In genomic region chr10:84706543-84706942, GRCm38 (mm10) we compare ENCODE assay signal across 31 mouse cellular contexts. TPM values are rescaled to one million over a fixed set of nuclear protein-coding genes. Genes with fewer than 3 reads are reported as not detected.
DNase-seq lines count a peak whose midpoint lies in the region; ATAC-seq lines count a peak whose summit lies in the region.
"Had no signal": no experiment of that assay in that cellular context is flagged by ENCODE, and none has a peak within 500 bp of the region (broad histone marks: within the 10 kb centered on the region; RNA-seq: fewer than 3 reads in every experiment).

No protein-coding gene starts in this region.

- H3K9ac ChIP-seq in heart, embryonic 12.5 days: no peak overlapping the region
- H3K9ac ChIP-seq in hindbrain, embryonic 13.5 days: no peak overlapping the region
- H3K9ac ChIP-seq in hindbrain, embryonic 14.5 days: no peak overlapping the region
- no peak overlapping the region for H3K9ac ChIP-seq in midbrain, embryonic 12.5 days (replicated peaks)
- no peak overlapping the region for H3K9ac ChIP-seq in midbrain, embryonic 11.5 days (ENCODE audit: low read length)
- H3K9ac ChIP-seq: forebrain, postnatal 0 days; limb, embryonic 15.5 days had no signal

- H3K27me3 ChIP-seq in heart, embryonic 12.5 days (replicated peaks): no peaks in the 10 kb centered on the region
- H3K27me3 ChIP-seq in hindbrain, embryonic 13.5 days: no peaks in the 10 kb centered on the region
- no peaks in the 10 kb centered on the region for H3K27me3 ChIP-seq in hindbrain, embryonic 14.5 days (ENCODE audit: control insufficient read depth, insufficient read depth, low read length)
- peaks cover 28% of the 10 kb centered on the region for H3K27me3 ChIP-seq in midbrain, embryonic 12.5 days
- H3K27me3 ChIP-seq in midbrain, embryonic 11.5 days (ENCODE audit: control insufficient read depth, insufficient read depth, low read length): peaks cover 3% of the 10 kb centered on the region; the same call in 1 of the 2 replicates
- H3K27me3 ChIP-seq: CH12.LX; limb, embryonic 15.5 days; Patski had no signal

- WGBS in heart, embryonic 12.5 days: 61% methylated on average over 8 of the region's 8 CpGs
- WGBS in hindbrain, embryonic 13.5 days: 42% methylated on average over 8 of the region's 8 CpGs
- WGBS in hindbrain, embryonic 14.5 days: 40% methylated on average over 8 of the region's 8 CpGs
- WGBS in midbrain, embryonic 12.5 days: 22% methylated on average over 8 of the region's 8 CpGs
- WGBS in midbrain, embryonic 11.5 days: 17% methylated on average over 8 of the region's 8 CpGs

- peaks cover 10% of the 10 kb centered on the region for H3K36me3 ChIP-seq in heart, embryonic 12.5 days
- peaks cover 17% of the 10 kb centered on the region for H3K36me3 ChIP-seq in hindbrain, embryonic 13.5 days
- H3K36me3 ChIP-seq in hindbrain, embryonic 14.5 days (replicated peaks; ENCODE audit: control insufficient read depth, insufficient read depth): peaks cover 8% of the 10 kb centered on the region
- 0 out of 2 replicates have a peak, but pooled peaks cover 4% of the 10 kb centered on the region for H3K36me3 ChIP-seq in midbrain, embryonic 12.5 days
- H3K36me3 ChIP-seq in midbrain, embryonic 11.5 days (ENCODE audit: control insufficient read depth, insufficient read depth, low read length): no peaks in the 10 kb centered on the region; the same call in none of the 2 replicates

- ATAC-seq in heart, embryonic 12.5 days (ENCODE audit: insufficient number of reproducible peaks, low FRiP score): no peak
- no peak for ATAC-seq in hindbrain, embryonic 13.5 days (ENCODE audit: low FRiP score)
- ATAC-seq in hindbrain, embryonic 14.5 days (ENCODE audit: low FRiP score): no peak
- no peak for ATAC-seq in midbrain, embryonic 12.5 days (ENCODE audit: low FRiP score, low read depth)
- no peak for ATAC-seq in midbrain, embryonic 11.5 days (ENCODE audit: low FRiP score)
- ATAC-seq: forebrain, postnatal 0 days; hindbrain, postnatal 0 days; Patski had no signal

- no peak overlapping the region for H3K4me3 ChIP-seq in heart, embryonic 12.5 days
- no peak overlapping the region for H3K4me3 ChIP-seq in hindbrain, embryonic 13.5 days
- no peak overlapping the region for H3K4me3 ChIP-seq in hindbrain, embryonic 14.5 days (replicated peaks; ENCODE audit: low read length)
- H3K4me3 ChIP-seq in midbrain, embryonic 12.5 days: no peak overlapping the region
- H3K4me3 ChIP-seq in midbrain, embryonic 11.5 days (ENCODE audit: low read depth, low read length): no peak overlapping the region
- H3K4me3 ChIP-seq: forebrain, embryonic 10.5 days; limb, embryonic 15.5 days; myocyte had no signal

- H3K4me1 ChIP-seq in heart, embryonic 12.5 days (replicated peaks): peaks cover 32% of the 10 kb centered on the region
- H3K4me1 ChIP-seq in hindbrain, embryonic 13.5 days (replicated peaks): peaks cover 49% of the 10 kb centered on the region
- peaks cover 24% of the 10 kb centered on the region for H3K4me1 ChIP-seq in hindbrain, embryonic 14.5 days (replicated peaks; ENCODE audit: control insufficient read depth, insufficient read depth, low read length)
- H3K4me1 ChIP-seq in midbrain, embryonic 12.5 days: peaks cover 54% of the 10 kb centered on the region
- peaks cover 49% of the 10 kb centered on the region for H3K4me1 ChIP-seq in midbrain, embryonic 11.5 days (ENCODE audit: control insufficient read depth, insufficient read depth, low read length)
- H3K4me1 ChIP-seq: limb, embryonic 15.5 days had no signal

- H3K4me2 ChIP-seq in heart, embryonic 12.5 days: no peak overlapping the region
- no peak overlapping the region for H3K4me2 ChIP-seq in hindbrain, embryonic 13.5 days
- no peak overlapping the region for H3K4me2 ChIP-seq in hindbrain, embryonic 14.5 days (replicated peaks)
- H3K4me2 ChIP-seq in midbrain, embryonic 12.5 days (replicated peaks): no peak overlapping the region
- no peak overlapping the region for H3K4me2 ChIP-seq in midbrain, embryonic 11.5 days
- H3K4me2 ChIP-seq: limb, embryonic 15.5 days had no signal

- DNase-seq in heart, adult 18-20 months: no peak
- DNase-seq in hindbrain, embryonic 14.5 days (ENCODE audit: low spot score): no peak
- DNase-seq in midbrain, embryonic 11.5 days (ENCODE audit: low spot score, missing footprints): no peak
- DNase-seq: adrenal gland, postnatal 36 days; B cell, adult 2 months; cerebellum, adult 11 months; cerebellum, adult 9-11 months; forebrain, postnatal 0 days; gastrocnemius, postnatal 14 days; kidney, adult 9 months; kidney, postnatal 14 days; left cerebral cortex, postnatal 4 days; right cerebral cortex, adult 18-20 months; right cerebral cortex, postnatal 4 days; thymus, postnatal 14 days had no signal

- H3K27ac ChIP-seq in heart, embryonic 12.5 days (ENCODE audit: poor library complexity, severe bottlenecking): 0 out of 2 replicates have a peak overlapping the region, but pooled peaks have one; percentile 30
- H3K27ac ChIP-seq in hindbrain, embryonic 13.5 days: peak overlapping the region; percentile 30; the same call in 1 of the 2 replicates
- H3K27ac ChIP-seq in hindbrain, embryonic 14.5 days: no peak overlapping the region
- peak overlapping the region; percentile 30; the same call in 1 of the 2 replicates for H3K27ac ChIP-seq in midbrain, embryonic 12.5 days (replicated peaks)
- H3K27ac ChIP-seq in midbrain, embryonic 11.5 days (ENCODE audit: low read depth, low read length): no peak overlapping the region
- H3K27ac ChIP-seq: limb, embryonic 15.5 days had no signal

- H3K9me3 ChIP-seq in heart, embryonic 12.5 days (replicated peaks): no peaks in the 10 kb centered on the region
- no peaks in the 10 kb centered on the region for H3K9me3 ChIP-seq in hindbrain, embryonic 13.5 days
- no peaks in the 10 kb centered on the region for H3K9me3 ChIP-seq in hindbrain, embryonic 14.5 days (ENCODE audit: control insufficient read depth, low read length)
- H3K9me3 ChIP-seq in midbrain, embryonic 12.5 days: no peaks in the 10 kb centered on the region
- no peaks in the 10 kb centered on the region for H3K9me3 ChIP-seq in midbrain, embryonic 11.5 days (ENCODE audit: control insufficient read depth, low read length)
- H3K9me3 ChIP-seq: forebrain, embryonic 10.5 days; G1E; limb, embryonic 15.5 days had no signal

RNA-seq across cellular contexts. Expression of gene Rfx4, which starts 49.3 kb away (rescaled TPM):
- polyA plus RNA-seq in heart, embryonic 12.5 days (2016; fragmentation: Nextera tagmentation; extraction: Ambion mirVana): 0.19 and 0.42 TPM in 2 replicates
- not detected for total RNA-seq in heart, adult 18-20 months (2021)
- 25.1 and 25.9 TPM in 2 replicates for polyA plus RNA-seq in hindbrain, embryonic 13.5 days (2015; fragmentation: Nextera tagmentation; extraction: Ambion mirVana)
- polyA plus RNA-seq in hindbrain, embryonic 14.5 days (2014; fragmentation: Nextera tagmentation; extraction: Ambion mirVana): 23.0 and 25.1 TPM in 2 replicates
- 53.5 and 56.0 TPM in 2 replicates for polyA plus RNA-seq in midbrain, embryonic 12.5 days (2016; fragmentation: Nextera tagmentation; extraction: Ambion mirVana)
- 64.7 and 68.0 TPM in 2 replicates for polyA plus RNA-seq in midbrain, embryonic 11.5 days (2014; fragmentation: Nextera tagmentation; extraction: Ambion mirVana)
- total RNA-seq: adrenal gland, postnatal 36 days; common myeloid progenitor, adult 5-6 weeks; G1E; heart, adult 8-10 months; megakaryocyte-erythroid progenitor cell, adult 5-6 weeks had no signal
- polyA plus RNA-seq: G1E; intestine, embryonic 16.5 days; liver, embryonic 16.5 days; stomach, embryonic 14.5 days had no signal

Comparison
In these comparisons a context has a peak if more than half of its experiments do, and no peak if none do; other contexts are left out.
1. H3K27ac ChIP-seq: peak in heart, embryonic 12.5 days (single experiment), hindbrain, embryonic 13.5 days (single experiment) and midbrain, embryonic 12.5 days (single experiment); none in hindbrain, embryonic 14.5 days (single experiment) and midbrain, embryonic 11.5 days (single experiment).
2. RNA of gene Rfx4, which starts 49.3 kb away (polyA plus RNA-seq): 64.7 to 68.0 TPM in midbrain, embryonic 11.5 days, 53.5 to 56.0 TPM in midbrain, embryonic 12.5 days, 25.1 to 25.9 TPM in hindbrain, embryonic 13.5 days and 23.0 to 25.1 TPM in hindbrain, embryonic 14.5 days; 0.19 to 0.42 TPM in heart, embryonic 12.5 days; every median in the first group is over 10 times any median in the second.